Mouse (Mus musculus): Measurements from ENCODE around the gene Kif1c. TPM values are rescaled to one million over a fixed set of nuclear protein-coding genes. Genes with fewer than 3 reads are reported as not detected.
A peak's percentile ranks its signal among the peaks of the same experiment; 100 is the strongest.

Kif1c gene
- total RNA-seq, 2 experiments from 2014 or later: 0.58 to 2.8 TPM

GRCm38 (mm10) chr11:70687601-70688199 lies 12.6 kb upstream of the Kif1c start, which contains the start of gene Camta2:
Gene Camta2, minus strand, starts transcription at chr11:70688105.
- peak; percentile 41 for ATAC-seq (replicated peaks; ENCODE audit: low FRiP score, poor library complexity, severe bottlenecking)

- no peak for ATAC-seq (replicated peaks; ENCODE audit: low FRiP score, poor library complexity, severe bottlenecking)
Measured at GRCm38 (mm10) chr11:70688372-70688771, 12.0 kb upstream of the Kif1c start.

- ATAC-seq (replicated peaks; ENCODE audit: low FRiP score, poor library complexity, severe bottlenecking): no peak
Measured at GRCm38 (mm10) chr11:70689578-70689977, 10.8 kb upstream of the Kif1c start.

- no peak for ATAC-seq (replicated peaks; ENCODE audit: low FRiP score, poor library complexity, severe bottlenecking)
Measured at GRCm38 (mm10) chr11:70693504-70693903, 6.8 kb upstream of the Kif1c start.

GRCm38 (mm10) chr11:70697376-70697775 lies 3.0 kb upstream of the Kif1c start:
- ATAC-seq (replicated peaks; ENCODE audit: low FRiP score, poor library complexity, severe bottlenecking): no peak

- no peak for ATAC-seq (replicated peaks; ENCODE audit: low FRiP score, poor library complexity, severe bottlenecking)
Measured at GRCm38 (mm10) chr11:70699051-70699450, 1.3 kb upstream of the Kif1c start.

- peak; percentile 24 for ATAC-seq (replicated peaks; ENCODE audit: low FRiP score, poor library complexity, severe bottlenecking)
Measured at GRCm38 (mm10) chr11:70700613-70701012, 265 bp downstream of the Kif1c start.

GRCm38 (mm10) chr11:70701221-70701955 lies 1.0 kb downstream of the Kif1c start:
- no peak for ATAC-seq (replicated peaks; ENCODE audit: low FRiP score, poor library complexity, severe bottlenecking)

- no peak for ATAC-seq (replicated peaks; ENCODE audit: low FRiP score, poor library complexity, severe bottlenecking)
Measured at GRCm38 (mm10) chr11:70701984-70702733, 1.8 kb downstream of the Kif1c start.

GRCm38 (mm10) chr11:70702781-70703180 lies 2.4 kb downstream of the Kif1c start:
- no peak for ATAC-seq (replicated peaks; ENCODE audit: low FRiP score, poor library complexity, severe bottlenecking)

GRCm38 (mm10) chr11:70706127-70706526 lies 5.8 kb downstream of the Kif1c start:
- no peak for ATAC-seq (replicated peaks; ENCODE audit: low FRiP score, poor library complexity, severe bottlenecking)

GRCm38 (mm10) chr11:70711026-70711425 lies 10.7 kb downstream of the Kif1c start:
- no peak for ATAC-seq (replicated peaks; ENCODE audit: low FRiP score, poor library complexity, severe bottlenecking)

GRCm38 (mm10) chr11:70713222-70713621 lies 12.9 kb downstream of the Kif1c start:
- ATAC-seq (replicated peaks; ENCODE audit: low FRiP score, poor library complexity, severe bottlenecking): no peak

GRCm38 (mm10) chr11:70715832-70716231 lies 15.5 kb downstream of the Kif1c start:
- ATAC-seq (replicated peaks; ENCODE audit: low FRiP score, poor library complexity, severe bottlenecking): no peak

- no peak for ATAC-seq (replicated peaks; ENCODE audit: low FRiP score, poor library complexity, severe bottlenecking)
Measured at GRCm38 (mm10) chr11:70718481-70718880, 18.1 kb downstream of the Kif1c start.

- ATAC-seq (replicated peaks; ENCODE audit: low FRiP score, poor library complexity, severe bottlenecking): no peak
Measured at GRCm38 (mm10) chr11:70720567-70720966, 20.2 kb downstream of the Kif1c start.

- ATAC-seq (replicated peaks; ENCODE audit: low FRiP score, poor library complexity, severe bottlenecking): no peak
Measured at GRCm38 (mm10) chr11:70721072-70721471, 20.7 kb downstream of the Kif1c start.

GRCm38 (mm10) chr11:70724706-70725105 lies 24.4 kb downstream of the Kif1c start:
- ATAC-seq (replicated peaks; ENCODE audit: low FRiP score, poor library complexity, severe bottlenecking): no peak

- no peak for ATAC-seq (replicated peaks; ENCODE audit: low FRiP score, poor library complexity, severe bottlenecking)
Measured at GRCm38 (mm10) chr11:70726585-70726984, 26.2 kb downstream of the Kif1c start.

GRCm38 (mm10) chr11:70727385-70727784 lies 27.0 kb downstream of the Kif1c start:
- ATAC-seq (replicated peaks; ENCODE audit: low FRiP score, poor library complexity, severe bottlenecking): no peak

All from erythroblast, adult 5-6 weeks (primary cell).